Comparison of ENCODE assay signal across 8 mouse cellular contexts in genomic region chr5:104508195-104508891, GRCm38 (mm10). TPM values are rescaled to one million over a fixed set of nuclear protein-coding genes. Genes with fewer than 3 reads are reported as not detected.
DNase-seq lines count a peak whose midpoint lies in the region; ATAC-seq and TF ChIP-seq lines count a peak whose summit lies in the region.

TSS of gene BC005561 (plus strand) at chr5:104508352.

- intact Hi-C loops in heart, postnatal 25 days (cut with DNase I), result no loop called here

- TF ChIP-seq CTCF in ES-Bruce4 (IDR thresholded peaks at IDR 0.05; ENCODE audit: low read depth, low read length), result no peak
- no peak for TF ChIP-seq CTCF in lung, adult 2 months (IDR thresholded peaks at IDR 0.05; ENCODE audit: insufficient read depth, low read length)

- H3K36me3 ChIP-seq in ES-Bruce4 (ENCODE audit: control insufficient read depth, insufficient read depth, low read length, poor library complexity, severe bottlenecking), result no peaks in the 10 kb centered on the region; the same call in 1 of the 2 replicates
- H3K36me3 ChIP-seq in forebrain, embryonic 14.5 days (ENCODE audit: control insufficient read depth, insufficient read depth, low read length), result peaks cover 12% of the 10 kb centered on the region

- H3K27ac ChIP-seq in ES-Bruce4 (ENCODE audit: insufficient read depth, low read length), result no peak within 1 kb of the TSS
- peak within 1 kb of the TSS; percentile 86 for H3K27ac ChIP-seq in forebrain, embryonic 14.5 days (ENCODE audit: low read depth, low read length)

- peak within 1 kb of the TSS; percentile 89 for H3K9ac ChIP-seq in ES-Bruce4 (ENCODE audit: low read depth, poor library complexity, severe bottlenecking)
- peak within 1 kb of the TSS; percentile 89 for H3K9ac ChIP-seq in forebrain, embryonic 14.5 days (ENCODE audit: low read length)

- TF ChIP-seq POLR2A in ES-Bruce4 (IDR thresholded peaks at IDR 0.05; ENCODE audit: insufficient read depth, low read length), result no peak
- peak; percentile 65; the same call in 1 of the 2 replicates for TF ChIP-seq POLR2A in lung, adult 2 months (IDR thresholded peaks at IDR 0.05; ENCODE audit: borderline replicate concordance, extremely low read depth, low read depth, low read length)

- peak within 1 kb of the TSS; percentile 72 for H3K4me2 ChIP-seq in forebrain, embryonic 14.5 days (ENCODE audit: low read length)

- no peak for TF ChIP-seq EP300 in ES-Bruce4 (IDR thresholded peaks at IDR 0.05; ENCODE audit: insufficient read depth, low read depth, low read length)

- no peaks in the 10 kb centered on the region for H3K4me1 ChIP-seq in ES-Bruce4 (ENCODE audit: control insufficient read depth, insufficient read depth, low read length)
- H3K4me1 ChIP-seq in forebrain, embryonic 14.5 days (ENCODE audit: control insufficient read depth, insufficient read depth, low read length), result peaks cover 12% of the 10 kb centered on the region; the same call in 1 of the 2 replicates
- no peaks in the 10 kb centered on the region for H3K4me1 ChIP-seq in lung, adult 2 months (ENCODE audit: control insufficient read depth, insufficient read depth, low read length)

- ATAC-seq in cerebellum, adult (ENCODE audit: insufficient number of reproducible peaks, low FRiP score, low TSS enrichment), result peak; percentile 90
- ATAC-seq in forebrain, embryonic 14.5 days, result peak; percentile 95
- peak; percentile 67 for ATAC-seq in neutrophil, adult 5-6 weeks (ENCODE audit: extremely low read depth, insufficient number of reproducible peaks, low FRiP score, poor library complexity, severe bottlenecking)

- peak; percentile 92 for DNase-seq in forebrain, embryonic 14.5 days (ENCODE audit: low spot score)
- peak; percentile 72 for DNase-seq in heart, postnatal 25 days (ENCODE audit: low spot score)
- peak; percentile 74 to 88 for DNase-seq in layer of hippocampus, adult 18-20 months (ENCODE audit: low spot score in 2 of 2)
- DNase-seq in lung, adult 2 months, result peak; percentile 80
- DNase-seq in thymus, adult 18-20 months, result peak; percentile 62 to 66

- no peaks in the 10 kb centered on the region for H3K27me3 ChIP-seq in ES-Bruce4 (ENCODE audit: control insufficient read depth, insufficient read depth, low read length, poor library complexity, severe bottlenecking)
- no peaks in the 10 kb centered on the region for H3K27me3 ChIP-seq in forebrain, embryonic 14.5 days (replicated peaks; ENCODE audit: control insufficient read depth, insufficient read depth, low read length)

- under 1% methylated on average over 67 of the region's 83 CpGs for WGBS in forebrain, embryonic 14.5 days
- WGBS in lung, adult 2 months, result under 1% methylated on average over 83 of the region's 83 CpGs

- H3K9me3 ChIP-seq in ES-Bruce4 (replicated peaks; ENCODE audit: control insufficient read depth, insufficient read depth, low read length, poor library complexity, severe bottlenecking), result no peaks in the 10 kb centered on the region
- H3K9me3 ChIP-seq in forebrain, embryonic 14.5 days (replicated peaks; ENCODE audit: control insufficient read depth, low read length), result peaks cover 4% of the 10 kb centered on the region; the same call in 1 of the 2 replicates

- peak within 1 kb of the TSS; percentile 89 for H3K4me3 ChIP-seq in ES-Bruce4 (ENCODE audit: low read depth, low read length)
- peak within 1 kb of the TSS; percentile 85 for H3K4me3 ChIP-seq in forebrain, embryonic 14.5 days (ENCODE audit: low read depth, low read length)
- H3K4me3 ChIP-seq in lung, adult 2 months (replicated peaks; ENCODE audit: extremely low read depth, low read depth, low read length), result peak within 1 kb of the TSS; percentile 74

RNA-seq across cellular contexts. Expression of gene BC005561, which starts in this region (rescaled TPM):
- polyA plus RNA-seq in ES-Bruce4 (2011; ENCODE audit: insufficient read depth, insufficient read length, low read depth, missing spikeins), result 12.6 and 13.7 TPM in 2 replicates
- polyA plus RNA-seq in forebrain, embryonic 14.5 days (2014; fragmentation: Nextera tagmentation; extraction: Ambion mirVana), result 9.6 and 10.6 TPM in 2 replicates
- 1 to 10 TPM; 4.0 to 5.3 TPM for total RNA-seq in heart, postnatal 25 days (2021)
- total RNA-seq in layer of hippocampus, adult 18-20 months (2021), result 10 to 100 TPM; 11.1 to 11.3 TPM
- polyA plus RNA-seq in lung, adult 2 months (2012; rRNA removed), result 1.1 and 1.6 TPM in 2 replicates
- 9.5 and 10.1 TPM in 2 replicates for total RNA-seq in neutrophil, adult 5-6 weeks (2017)
